Mouse (Mus musculus): ENCODE data around the gene Lyzl6.

The Lyzl6 gene

GRCm38 (mm10) chr11:103638790-103639189 lies at the start of gene Lyzl6:
TSS of gene Lyzl6 (minus strand) at chr11:103638890.
- DNase-seq = no peak

- no peak for DNase-seq
These were observed 48.0 kb upstream of the Lyzl6 start for GRCm38 (mm10) chr11:103686706-103687105.

GRCm38 (mm10) chr11:103685261-103685736 lies 46.6 kb upstream of the Lyzl6 start:
- peak; percentile 52 to 53 for DNase-seq

- no peak for DNase-seq
These were observed 45.1 kb upstream of the Lyzl6 start for GRCm38 (mm10) chr11:103683667-103684334.

DNA sequence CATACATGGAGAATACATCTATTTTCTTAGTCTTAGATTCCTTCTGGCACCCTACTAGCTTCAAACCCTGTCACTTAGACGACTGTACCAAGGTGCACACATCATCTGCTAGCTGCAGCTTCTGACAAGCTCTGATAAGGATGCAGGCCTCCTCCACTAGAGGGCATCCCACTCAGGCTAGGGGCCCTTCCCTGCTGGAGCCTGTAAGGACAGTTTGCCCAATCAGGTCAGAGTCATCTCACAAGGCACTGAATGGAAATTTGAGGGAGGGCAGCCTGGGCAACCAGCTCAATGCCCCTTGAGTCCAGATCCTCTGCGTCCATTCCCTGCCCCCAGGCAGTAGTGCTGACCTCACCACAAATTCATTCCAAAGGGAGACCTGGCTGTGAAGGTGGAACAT lies 38.4 kb upstream of the Lyzl6 start:
- peak; percentile 55 to 77 for DNase-seq

DNA sequence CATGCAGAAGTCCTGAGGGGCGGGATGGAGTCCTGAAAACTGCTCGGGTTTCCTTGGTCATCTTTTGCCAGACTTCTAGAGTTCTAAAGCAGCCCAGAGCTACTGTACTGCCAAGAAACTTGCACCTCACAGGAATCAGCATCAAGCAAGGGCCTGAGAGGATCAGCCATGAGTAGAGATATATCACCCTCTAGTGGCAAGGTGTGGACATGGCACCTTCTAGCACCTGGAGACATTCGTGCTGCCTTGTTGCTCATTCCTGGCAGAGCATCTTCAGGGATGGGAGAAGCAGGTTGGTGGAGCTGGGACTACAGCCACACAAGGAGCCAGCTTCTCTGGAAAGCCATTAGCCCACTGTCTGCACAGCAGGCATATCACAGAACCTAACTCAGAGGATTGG lies 36.9 kb upstream of the Lyzl6 start:
- peak; percentile 83 to 87 for DNase-seq

DNA sequence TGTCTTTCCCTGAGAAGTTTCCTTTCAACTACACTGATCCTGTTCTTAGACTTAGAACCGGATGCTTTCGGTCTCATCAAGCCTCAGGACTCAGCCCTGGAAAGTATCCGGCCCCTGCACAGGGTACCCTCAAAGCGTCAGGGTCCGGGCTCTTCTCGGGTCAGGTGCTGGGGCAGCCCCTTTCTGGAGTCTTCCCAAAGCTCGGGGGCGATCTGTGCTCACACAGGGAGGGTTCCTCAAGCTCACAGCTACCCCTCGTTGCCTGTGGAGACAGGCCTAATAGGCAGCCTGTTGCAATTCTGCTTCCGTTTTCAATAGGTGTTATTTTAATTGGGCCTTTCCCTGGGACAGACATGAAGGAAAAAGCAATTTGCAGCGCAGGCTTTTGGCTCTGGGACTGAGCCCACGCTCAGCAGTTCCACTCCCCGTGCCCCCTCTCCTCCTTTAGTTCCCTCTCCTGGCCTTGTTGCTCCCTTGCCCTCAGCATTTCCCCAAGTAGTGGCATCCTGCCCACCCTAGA lies 28.3 kb upstream of the Lyzl6 start:
- DNase-seq = no peak

DNA sequence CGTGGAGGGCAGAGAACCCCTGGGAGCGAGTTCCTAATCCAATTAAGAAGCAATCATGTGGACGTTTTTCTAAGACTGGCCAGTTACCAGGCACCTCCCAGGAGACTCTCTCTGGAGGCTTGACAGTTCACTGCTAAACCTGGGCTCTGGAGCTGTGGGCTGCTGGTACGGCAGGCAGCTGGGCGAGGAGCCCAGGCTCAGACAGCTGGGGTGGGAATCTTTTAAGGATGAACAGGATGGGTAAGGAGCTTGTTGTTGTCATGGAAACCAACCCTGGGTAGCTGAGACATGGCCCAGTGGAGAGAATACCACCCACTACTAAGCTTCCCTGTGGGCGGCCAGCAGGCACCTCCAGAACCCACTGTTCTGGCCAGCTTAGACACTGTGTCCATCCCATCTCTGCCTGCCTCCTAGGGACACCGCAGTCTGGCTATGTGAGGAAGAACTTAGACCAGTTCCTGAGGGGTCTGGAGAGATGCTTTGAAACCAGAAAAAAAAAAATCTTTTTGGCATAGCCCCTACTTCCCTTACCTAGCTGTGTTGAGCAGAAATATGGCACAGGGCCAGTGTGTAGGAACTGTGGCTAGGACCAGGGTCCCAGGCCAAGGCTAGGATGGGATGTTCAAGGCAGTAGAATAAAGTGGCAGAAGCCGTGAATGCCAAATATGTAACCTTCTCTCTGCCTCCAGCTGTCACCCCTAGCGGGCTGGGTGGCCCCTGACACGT lies 27.7 kb upstream of the Lyzl6 start:
- peak; percentile 76 to 85 for DNase-seq

- no peak for DNase-seq
These were observed 27.0 kb upstream of the Lyzl6 start for GRCm38 (mm10) chr11:103665695-103666094.

- no peak for DNase-seq
These were observed 24.4 kb upstream of the Lyzl6 start for GRCm38 (mm10) chr11:103663119-103663518.

DNA sequence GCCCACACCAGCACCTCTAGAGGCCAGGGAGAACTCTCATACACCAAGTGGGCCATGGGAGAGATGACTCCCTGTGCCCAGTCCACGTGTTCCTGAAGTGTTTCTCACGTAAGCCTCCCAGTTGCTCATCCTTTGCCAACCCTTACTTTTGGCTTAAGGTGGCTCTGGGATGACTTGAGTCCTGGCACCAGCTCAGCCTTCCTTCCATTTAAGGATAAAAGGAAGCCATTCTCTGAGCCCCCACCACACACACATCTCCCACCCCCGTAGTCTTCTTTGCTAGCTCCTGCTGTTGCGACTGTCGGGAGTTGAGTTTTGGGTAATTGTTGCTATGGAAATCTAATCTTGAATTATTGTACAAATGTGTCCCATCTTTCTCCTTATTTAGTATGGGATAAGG lies 23.9 kb upstream of the Lyzl6 start:
- DNase-seq = no peak

- peak; percentile 52 to 65 for DNase-seq
These were observed 23.2 kb upstream of the Lyzl6 start for GRCm38 (mm10) chr11:103661863-103662262.

DNA sequence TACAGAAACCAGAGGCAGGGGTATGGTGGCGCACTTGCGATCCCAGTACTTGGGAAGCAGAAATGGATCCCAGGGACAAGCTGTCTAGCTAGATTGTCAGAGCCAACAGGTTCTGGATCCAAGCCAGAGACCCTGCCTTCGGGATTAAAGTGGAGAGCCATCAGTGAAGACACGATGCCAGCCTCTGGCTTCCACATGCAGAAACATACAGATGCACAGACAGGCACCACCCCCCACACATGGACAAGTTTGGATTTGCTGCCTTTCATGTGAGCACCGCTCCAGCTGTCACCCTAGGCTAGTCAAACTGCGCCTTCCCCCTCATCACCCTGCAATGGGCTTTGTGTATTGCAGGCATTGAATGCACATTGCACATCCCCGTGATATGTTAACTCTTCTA lies 19.5 kb upstream of the Lyzl6 start:
- DNase-seq = peak; percentile 61 to 73

GRCm38 (mm10) chr11:103656520-103656919 lies 17.8 kb upstream of the Lyzl6 start:
- DNase-seq = no peak

GRCm38 (mm10) chr11:103653359-103653965 lies 14.8 kb upstream of the Lyzl6 start:
- no peak for DNase-seq

- no peak for DNase-seq
These were observed 12.7 kb upstream of the Lyzl6 start for GRCm38 (mm10) chr11:103651426-103651825.

- DNase-seq = no peak
These were observed 11.3 kb upstream of the Lyzl6 start for GRCm38 (mm10) chr11:103649983-103650493.

DNA sequence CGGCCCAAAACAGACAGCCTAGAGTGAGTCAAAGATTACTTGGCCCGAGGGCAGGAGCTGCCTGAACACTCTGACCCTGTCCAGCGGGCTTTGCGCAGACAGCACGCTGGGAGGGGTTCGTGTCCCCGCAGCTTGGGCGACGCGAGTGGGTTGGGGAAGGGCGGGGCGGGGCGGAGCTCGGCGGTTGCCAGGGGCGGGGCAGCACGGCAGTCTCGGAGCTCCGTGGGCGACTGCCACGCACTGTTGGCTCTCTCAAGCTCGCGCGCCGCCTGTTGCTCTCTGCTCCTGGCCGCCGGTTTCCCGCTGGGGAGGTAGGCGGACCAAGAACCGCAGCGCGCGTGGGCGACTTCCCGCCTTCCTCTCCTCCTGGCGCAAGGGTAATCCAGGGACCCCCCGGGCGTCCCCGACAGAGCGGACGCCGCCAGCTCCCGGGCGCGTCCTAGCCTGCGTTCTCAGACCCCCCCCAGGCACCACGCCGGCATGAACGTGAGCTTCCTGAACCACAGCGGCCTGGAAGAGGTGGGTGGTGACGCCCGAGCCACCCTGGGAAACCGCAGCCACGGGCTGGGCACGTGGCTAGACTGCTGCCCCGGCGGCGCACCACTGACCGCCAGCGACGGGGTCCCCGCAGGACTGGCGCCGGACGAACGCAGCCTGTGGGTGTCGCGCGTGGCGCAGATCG lies 10.8 kb upstream of the Lyzl6 start, which contains the start of gene Rprml:
Rprml (plus strand) TSS at position 270 of the 682 bp plus-strand sequence.
- peak in 1 of 2 experiments; percentile 29 for DNase-seq

GRCm38 (mm10) chr11:103648656-103649055 lies 10.0 kb upstream of the Lyzl6 start:
- no peak for DNase-seq

- no peak for DNase-seq
These were observed 9.4 kb upstream of the Lyzl6 start for GRCm38 (mm10) chr11:103647921-103648620.

DNA sequence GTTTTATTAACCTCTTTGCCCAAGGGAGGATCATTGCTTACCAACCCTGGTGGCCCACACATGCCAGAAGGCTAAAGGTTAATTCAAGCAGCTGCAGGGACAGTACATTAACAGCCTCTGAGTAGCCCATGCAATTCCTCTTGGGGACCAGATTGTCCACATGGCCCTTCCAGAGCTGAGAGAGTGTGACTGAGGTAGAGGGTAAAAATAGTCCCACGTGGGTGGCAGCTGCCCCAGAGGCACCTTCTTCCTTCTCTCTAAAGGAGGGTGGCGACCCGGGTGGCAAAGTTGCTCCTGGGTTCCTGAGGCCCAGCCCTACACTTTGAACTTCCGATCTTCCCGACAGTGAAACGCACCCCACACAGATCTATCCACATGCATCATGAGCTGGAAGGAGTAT lies 7.6 kb upstream of the Lyzl6 start:
- no peak for DNase-seq

DNA sequence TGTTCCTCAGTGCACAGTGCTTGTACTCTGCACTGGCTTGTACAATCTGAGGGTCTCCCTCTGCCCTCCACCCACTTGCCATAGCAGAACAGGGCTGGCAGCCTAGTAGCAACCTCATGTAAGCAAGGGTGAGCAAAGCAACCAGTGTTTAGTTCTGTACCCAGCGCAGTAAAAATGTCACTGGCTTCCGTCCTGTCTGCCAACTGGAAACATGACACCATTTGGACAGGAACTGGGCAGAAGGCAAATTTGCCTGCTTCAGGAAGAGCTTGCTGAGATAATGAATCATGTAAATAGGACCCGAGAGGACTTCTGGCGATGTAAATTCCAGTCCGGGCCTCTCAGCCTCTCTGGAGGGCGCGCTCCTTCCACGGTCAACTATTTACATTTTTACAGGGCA lies 7.0 kb upstream of the Lyzl6 start:
- DNase-seq = peak; percentile 35 to 42
